Mouse (Mus musculus) CH12.LX (cell line): ENCODE measurements at regions not wholly inside any gene's neighbourhood (a gene's known extent, or its start where the extent isn't known, plus 50 kb on each side); places are given as distances from the start of the nearest gene placed in this dataset.

Source experiments
- CTCF ChIP-seq, 2 experiments: IDR thresholded peaks in 1 of 2; conservative IDR thresholded peaks in 1 of 2; 2 replicates each; pipeline ENCODE4 v1.5.1; 2011 to 2012; ENCODE audit warnings: low read depth in 2 of 2, low read length in 2 of 2, improper control_type of control experiment in 1 of 2, inconsistent platforms in 1 of 2, mild to moderate bottlenecking in 1 of 2, moderate library complexity in 1 of 2
- E2F4 ChIP-seq: IDR thresholded peaks from 2 replicates; pipeline ENCODE4 v1.6.1; 2011; ENCODE audit warnings: low read depth, low read length, improper control_type of control experiment; ENCODE audit not compliant: insufficient replicate concordance
- EP300 ChIP-seq: IDR thresholded peaks from 2 replicates; pipeline ENCODE4 v1.6.1; 2011; ENCODE audit warnings: low read length, improper control_type of control experiment
- ETS1 ChIP-seq: conservative IDR thresholded peaks from 2 replicates; pipeline ENCODE4 v1.6.1; 2012; ENCODE audit warnings: low read depth, mild to moderate bottlenecking, inconsistent platforms, low read length, improper control_type of control experiment, moderate library complexity
- IRF4 ChIP-seq: IDR thresholded peaks from 2 replicates; pipeline ENCODE4 v1.6.1; 2014; ENCODE audit warnings: low read depth, mild to moderate bottlenecking, inconsistent platforms, low read length, improper control_type of control experiment
- JUND ChIP-seq: conservative IDR thresholded peaks from 2 replicates; pipeline ENCODE4 v1.6.1; 2011; ENCODE audit warnings: low read depth, low read length, improper control_type of control experiment
- MAFK ChIP-seq: IDR thresholded peaks from 2 replicates; pipeline ENCODE4 v1.6.1; 2011; ENCODE audit warnings: low read length, improper control_type of control experiment; ENCODE audit not compliant: insufficient replicate concordance
- MAX ChIP-seq: IDR thresholded peaks from 2 replicates; pipeline ENCODE4 v1.6.1; 2011; ENCODE audit warnings: low read length, improper control_type of control experiment
- POLR2A ChIP-seq: IDR thresholded peaks from 2 replicates; pipeline ENCODE4 v1.6.1; 2011; ENCODE audit warnings: low read depth, mild to moderate bottlenecking, improper control_type of control experiment, low read length
- USF2 ChIP-seq: conservative IDR thresholded peaks from 2 replicates; pipeline ENCODE4 v1.6.1; 2011; ENCODE audit warnings: low read depth, low read length, improper control_type of control experiment
- ZMIZ1 ChIP-seq: IDR thresholded peaks from 2 replicates; pipeline ENCODE4 v1.6.1; 2012; ENCODE audit warnings: low read depth, mild to moderate bottlenecking, inconsistent platforms, low read length, improper control_type of control experiment
- ZNF384 ChIP-seq: IDR thresholded peaks from 2 replicates; pipeline ENCODE4 v1.6.1; 2012; ENCODE audit warnings: low read depth, low read length, improper control_type of control experiment, inconsistent platforms

DNA sequence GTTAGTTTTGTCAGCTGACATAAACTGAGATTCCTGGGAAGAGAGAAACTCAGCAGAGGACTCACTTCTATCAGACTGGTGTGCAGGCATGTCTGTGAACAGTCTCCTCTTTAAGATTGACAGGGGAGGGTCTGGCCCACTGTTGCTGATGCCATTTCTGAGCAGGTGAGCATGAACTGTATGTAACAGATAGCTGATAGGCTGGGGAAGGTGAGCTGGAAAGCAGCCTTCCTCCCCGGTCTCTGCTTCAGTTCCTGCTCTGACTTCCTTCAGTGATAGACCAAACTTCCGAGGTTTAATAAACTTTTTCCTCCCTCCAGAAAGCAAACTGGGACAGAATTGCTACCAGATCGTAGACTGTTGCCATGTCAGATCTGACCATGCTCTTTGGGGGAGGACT lies 430.9 kb upstream of the Camk1g start:
- TF ChIP-seq CTCF (conservative IDR thresholded peaks at IDR 0.05 in 1 of 2, IDR thresholded peaks at IDR 0.05 in 1 of 2; ENCODE audit: low read depth in 2 of 2, low read length in 2 of 2) (no peak), EP300 (no peak), IRF4 (no peak), USF2 (no peak), E2F4 (no peak), MAFK (no peak), ETS1 (no peak), JUND (no peak), MAX (no peak), ZMIZ1 (no peak), ZNF384 (no peak), POLR2A (no peak)
